Mouse (Mus musculus) bone marrow macrophage, adult 2 months (primary cell): ENCODE results near the gene Gm11127. TPM values are rescaled to one million over a fixed set of nuclear protein-coding genes. Genes with fewer than 3 reads are reported as not detected.

Source experiments
- H3K27ac ChIP-seq: 2 replicates; pipeline ENCODE4 v1.5.1; 2012; ENCODE audit warnings: low read depth, low read length; ENCODE audit not compliant: insufficient read depth
- H3K4me1 ChIP-seq: 2 replicates; pipeline ENCODE4 v1.6.1; 2012; ENCODE audit warnings: low read length; ENCODE audit not compliant: control insufficient read depth, insufficient read depth
- H3K4me3 ChIP-seq: 2 replicates; pipeline ENCODE4 v1.5.1; 2012; ENCODE audit warnings: mild to moderate bottlenecking, low read length, moderate library complexity; ENCODE audit not compliant: insufficient read depth
- CTCF ChIP-seq: IDR thresholded peaks from 2 replicates; pipeline ENCODE4 v1.5.1; 2012; ENCODE audit warnings: low read depth, mild to moderate bottlenecking, low read length, moderate library complexity
- POLR2A ChIP-seq: IDR thresholded peaks from 2 replicates; pipeline ENCODE4 v1.6.1; 2012; ENCODE audit warnings: mild to moderate bottlenecking, low read depth, low read length, borderline replicate concordance
- polyA plus RNA-seq: library from polyadenylated mRNA; stranded (reverse); fragments of >200 nt; gene quantifications from 2 replicates; pipeline ENCODE4 v1.2.4, GENCODE M21; 2012; ENCODE audit not compliant: missing spikeins, insufficient read depth, insufficient read length

Gm11127 gene
- polyA plus RNA-seq, 1 experiment: not detected

- H3K27ac ChIP-seq: no peak overlapping the region
- peaks cover 27% of the 10 kb centered on the region for H3K4me1 ChIP-seq
- H3K4me3 ChIP-seq: no peak overlapping the region
- no peak for TF ChIP-seq CTCF
- no peak for TF ChIP-seq POLR2A
These were observed 38.7 kb downstream of the Gm11127 start for GRCm38 (mm10) chr17:36019519-36019918.

DNA sequence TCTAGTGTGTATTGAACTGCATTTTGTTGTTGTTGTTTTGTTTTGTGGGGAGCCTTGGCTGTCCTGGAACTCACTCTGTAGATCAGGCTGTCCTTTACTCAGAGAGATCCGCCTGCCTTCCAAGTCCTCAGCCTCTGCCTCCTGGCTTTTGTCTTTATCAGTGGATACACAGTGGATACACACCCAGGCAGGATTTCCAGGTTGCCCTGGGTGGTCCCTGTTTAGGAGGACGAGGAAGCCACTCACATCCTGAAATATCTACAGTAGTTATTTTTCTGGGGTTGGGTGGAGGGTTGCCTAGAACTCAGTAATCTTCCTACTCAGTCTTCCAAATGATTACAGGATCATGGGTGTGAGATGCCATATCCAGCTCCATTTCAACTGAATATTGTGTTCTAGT lies 39.2 kb downstream of the Gm11127 start:
- no peak overlapping the region for H3K4me3 ChIP-seq
- H3K27ac ChIP-seq: no peak overlapping the region
- TF ChIP-seq CTCF (no peak), POLR2A (no peak)
- peaks cover 23% of the 10 kb centered on the region for H3K4me1 ChIP-seq

- no peak overlapping the region for H3K27ac ChIP-seq
- H3K4me3 ChIP-seq: no peak overlapping the region
- peaks cover 8% of the 10 kb centered on the region for H3K4me1 ChIP-seq
- TF ChIP-seq POLR2A (no peak), CTCF (no peak)
These were observed 41.1 kb downstream of the Gm11127 start for GRCm38 (mm10) chr17:36017046-36017445.

- H3K4me3 ChIP-seq: no peak overlapping the region
- H3K4me1 ChIP-seq: peaks cover under 1% of the 10 kb centered on the region
- TF ChIP-seq CTCF (no peak), POLR2A (no peak)
- H3K27ac ChIP-seq: no peak overlapping the region
These were observed 43.2 kb downstream of the Gm11127 start for GRCm38 (mm10) chr17:36014977-36015376.

Other genes with a start within 250 kb of the Gm11127 start
- gene Ier3, start 236.7 kb downstream of the Gm11127 start, polyA plus RNA-seq: 40.6 and 46.7 TPM in 2 replicates
- 52.7 and 69.3 TPM in 2 replicates for gene Flot1, start 235.1 kb downstream of the Gm11127 start, polyA plus RNA-seq
- gene Tubb5, start 220.1 kb downstream of the Gm11127 start, polyA plus RNA-seq: 481 and 519 TPM in 2 replicates
- gene Mdc1, start 216.9 kb downstream of the Gm11127 start, polyA plus RNA-seq: 16.1 and 17.7 TPM in 2 replicates
- gene Nrm, start 197.1 kb downstream of the Gm11127 start, polyA plus RNA-seq: 31.7 and 33.1 TPM in 2 replicates
- gene Ppp1r18, start 192.8 kb downstream of the Gm11127 start, polyA plus RNA-seq: 202 and 205 TPM in 2 replicates
- 57.5 and 77.6 TPM in 2 replicates for gene Dhx16, start 178.6 kb downstream of the Gm11127 start, polyA plus RNA-seq
- gene 2310061I04Rik, start 160.9 kb downstream of the Gm11127 start, polyA plus RNA-seq: 36.9 and 39.3 TPM in 2 replicates
- gene Atat1, start 148.3 kb downstream of the Gm11127 start, polyA plus RNA-seq: 22.7 and 23.8 TPM in 2 replicates
- gene Mrps18b, start 142.0 kb downstream of the Gm11127 start, polyA plus RNA-seq: 21.0 and 29.4 TPM in 2 replicates
- gene Ppp1r10, start 141.9 kb downstream of the Gm11127 start, polyA plus RNA-seq: 36.0 and 46.0 TPM in 2 replicates
- gene Abcf1, start 88.6 kb downstream of the Gm11127 start, polyA plus RNA-seq: 96.1 and 104 TPM in 2 replicates
- 27.7 and 28.1 TPM in 2 replicates for gene Gnl1, start 78.5 kb downstream of the Gm11127 start, polyA plus RNA-seq
- gene Prr3, start 78.1 kb downstream of the Gm11127 start, polyA plus RNA-seq: 15.6 and 19.5 TPM in 2 replicates
- 52.2 and 56.0 TPM in 2 replicates for gene H2-T24, start 37.8 kb downstream of the Gm11127 start, polyA plus RNA-seq
- 351 and 364 TPM in 2 replicates for gene H2-T23, start 25.5 kb downstream of the Gm11127 start, polyA plus RNA-seq
- gene H2-T22, start 15.6 kb downstream of the Gm11127 start, polyA plus RNA-seq: 89.0 and 112 TPM in 2 replicates
- 0.72 TPM in 1 of 2 replicates, not detected in the other for gene Gm6034, start 15.4 kb downstream of the Gm11127 start, polyA plus RNA-seq
- gene Gm19684, start 63.3 kb upstream of the Gm11127 start, polyA plus RNA-seq: 1.1 and 1.8 TPM in 2 replicates
- gene Gm7030, start 71.1 kb upstream of the Gm11127 start, polyA plus RNA-seq: not detected in 2 replicates
- gene Gm8909, start 110.2 kb upstream of the Gm11127 start, polyA plus RNA-seq: 3.6 TPM in 1 of 2 replicates, not detected in the other
- gene H2-T3, start 131.9 kb upstream of the Gm11127 start, polyA plus RNA-seq: 0.60 TPM in 1 of 2 replicates, not detected in the other
- gene Rpp21, start 199.7 kb upstream of the Gm11127 start, polyA plus RNA-seq: 69.5 and 84.4 TPM in 2 replicates
- gene Trim39, start 213.9 kb upstream of the Gm11127 start, polyA plus RNA-seq: 14.5 and 14.8 TPM in 2 replicates
- not detected in 2 replicates for gene H2-M10.2, start 228.1 kb upstream of the Gm11127 start, polyA plus RNA-seq